Mouse (Mus musculus): ENCODE data around the gene Cog6.

Gene Cog6

DNA sequence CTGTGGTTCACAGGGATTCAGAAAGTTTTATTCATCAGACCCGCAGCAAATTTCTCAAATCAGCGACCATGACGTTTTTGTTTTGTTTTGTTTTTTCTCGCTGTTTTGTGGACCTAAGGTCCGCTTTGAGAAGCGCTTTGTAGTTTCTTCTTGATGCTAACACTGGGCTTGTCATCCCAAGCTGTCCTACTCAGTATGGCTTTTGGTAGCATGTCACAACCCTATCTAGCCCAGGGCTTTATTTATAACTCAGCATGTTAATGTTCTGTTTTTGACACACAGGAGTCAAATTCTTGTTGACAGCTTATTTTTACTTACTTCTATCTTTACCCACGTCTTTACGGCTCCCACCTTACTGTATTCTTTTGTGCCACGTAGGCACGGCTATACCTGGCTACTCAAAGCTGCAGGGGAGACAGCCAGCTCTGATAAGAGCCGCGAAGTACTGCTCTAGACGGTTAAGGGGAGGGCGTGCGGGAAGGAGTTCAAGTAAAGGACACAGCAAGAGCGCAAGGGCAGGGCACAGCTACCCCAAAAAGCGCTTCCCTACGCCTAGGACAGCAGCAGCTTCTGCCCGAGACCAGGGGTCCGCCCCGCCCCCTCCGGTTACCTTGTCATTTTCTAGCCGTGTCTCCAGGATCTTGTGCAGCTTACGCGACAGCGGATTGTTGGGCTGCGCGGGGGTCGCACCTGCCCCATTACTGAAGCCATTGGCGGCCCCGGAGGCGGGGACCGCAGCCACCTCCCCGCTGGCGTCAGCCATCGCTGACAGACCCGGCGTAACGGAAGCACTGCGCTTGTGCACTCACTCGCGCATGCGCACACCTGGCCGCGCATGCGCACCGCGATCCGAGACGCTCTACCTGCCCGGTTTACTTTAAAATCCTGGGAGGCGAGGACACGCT is at the start of gene Cog6:
Gene Cog6 (minus strand): TSS at position 802 of the 905 bp plus-strand sequence.
- DNase-seq (ENCODE audit: low read depth, low spot score), result peak; percentile 84

DNA sequence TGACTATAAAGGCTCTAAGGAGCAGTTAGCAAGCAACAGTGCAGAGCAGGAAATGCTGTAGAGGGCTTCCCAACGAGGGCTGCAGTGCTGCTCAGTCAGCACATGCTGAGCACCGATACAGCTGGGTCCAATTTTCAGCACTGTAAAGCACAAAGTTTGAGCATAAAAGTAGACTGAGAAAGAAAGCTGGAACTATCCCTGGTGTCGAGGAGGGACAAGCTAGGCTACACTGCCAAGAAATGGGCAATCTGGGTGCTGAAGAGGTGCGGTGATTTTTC is 49.0 kb upstream of the Cog6 start:
- DNase-seq (ENCODE audit: low read depth, low spot score), result no peak

DNA sequence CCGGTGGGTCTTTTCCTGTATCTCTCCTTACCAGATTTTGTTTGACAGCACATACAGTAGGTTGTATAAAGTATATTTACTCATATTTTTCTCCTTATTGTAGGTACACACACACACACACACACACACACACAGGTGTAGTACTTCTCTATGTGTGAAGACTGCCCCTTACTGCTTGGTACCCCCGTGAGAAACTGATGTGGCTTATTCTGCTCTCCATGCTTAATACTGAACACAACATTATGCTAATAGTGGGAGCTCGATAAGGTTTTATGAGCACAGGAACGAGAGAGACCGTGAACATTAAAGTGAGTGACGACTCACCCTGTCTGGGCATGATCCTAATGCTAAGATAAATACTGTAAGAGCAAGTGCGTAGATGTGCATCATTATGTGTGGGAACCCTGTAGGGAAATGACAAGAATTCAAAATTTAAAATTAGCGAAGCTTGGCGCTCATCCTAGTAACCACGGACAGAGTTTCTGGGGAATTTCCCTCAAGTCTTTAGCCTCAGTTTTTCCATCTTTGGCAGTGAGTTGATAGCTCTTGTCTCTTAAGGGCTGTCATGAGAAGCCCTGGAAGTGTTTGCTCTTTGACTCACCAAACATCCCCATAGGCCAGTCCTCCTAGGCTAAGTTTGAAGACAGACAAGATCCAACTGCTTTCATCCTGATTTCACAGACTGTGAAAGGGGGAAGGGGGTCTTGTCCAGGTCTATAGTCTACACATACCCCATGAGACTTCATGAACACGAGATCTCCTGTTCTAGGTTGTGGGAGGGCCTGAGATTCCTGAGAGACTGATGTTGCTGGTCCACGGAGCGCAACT is 48.4 kb upstream of the Cog6 start:
- no peak for DNase-seq (ENCODE audit: low read depth, low spot score)

DNA sequence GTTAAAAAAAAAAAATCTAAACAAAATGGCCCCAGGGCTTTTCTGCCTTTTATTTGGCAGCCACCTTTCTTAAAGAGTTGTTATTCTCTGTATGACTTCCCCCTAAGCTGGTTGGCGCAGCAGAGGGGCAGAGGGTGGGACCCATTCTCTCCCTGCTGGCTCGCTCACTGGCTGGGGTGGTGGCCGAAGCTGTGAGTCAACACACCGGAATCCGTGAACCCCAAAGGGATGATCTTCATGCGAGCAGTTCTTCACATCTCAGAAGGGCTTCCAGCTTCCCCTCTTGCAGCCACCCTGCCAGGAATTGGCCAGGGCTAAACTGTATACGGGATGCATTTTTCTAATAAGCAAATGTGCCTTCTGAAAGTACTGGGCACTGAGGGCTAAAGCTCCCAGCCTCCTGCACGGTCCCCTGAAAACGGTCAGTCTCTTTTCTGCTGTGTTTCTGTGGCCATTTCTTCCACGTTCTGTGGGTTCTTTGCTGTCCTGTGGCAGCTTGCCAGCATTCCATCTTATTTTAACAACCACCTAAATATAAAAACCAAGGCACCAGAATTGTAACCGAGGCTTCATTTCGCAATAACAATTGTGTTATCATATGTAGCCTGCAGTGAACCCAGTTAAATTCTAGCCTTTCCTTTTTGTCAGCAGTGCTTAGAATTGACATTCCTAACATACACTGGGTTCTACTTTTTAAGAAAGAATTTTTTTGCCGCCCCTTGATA is 46.5 kb upstream of the Cog6 start:
- no peak for DNase-seq (ENCODE audit: low read depth, low spot score)

DNA sequence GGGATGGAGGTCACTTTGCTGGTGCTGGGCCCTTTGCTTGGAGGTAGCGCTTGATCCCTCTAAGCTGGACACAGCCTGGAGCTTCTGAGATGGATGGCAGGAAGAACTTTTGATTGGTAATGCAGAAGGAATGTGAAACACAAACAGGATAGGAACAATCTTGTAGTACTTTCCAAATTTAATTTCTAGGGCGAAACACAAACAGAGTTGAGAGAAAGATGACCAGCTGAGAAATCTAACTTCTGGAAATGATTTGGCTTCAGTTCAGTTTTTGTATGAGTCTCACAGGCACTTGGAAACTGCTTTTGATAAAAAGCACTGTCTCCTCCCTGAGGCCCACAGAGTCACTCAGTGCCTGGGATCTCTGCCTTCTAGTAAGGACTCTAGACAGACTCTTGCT is 42.9 kb upstream of the Cog6 start:
- DNase-seq (ENCODE audit: low read depth, low spot score), result no peak

DNA sequence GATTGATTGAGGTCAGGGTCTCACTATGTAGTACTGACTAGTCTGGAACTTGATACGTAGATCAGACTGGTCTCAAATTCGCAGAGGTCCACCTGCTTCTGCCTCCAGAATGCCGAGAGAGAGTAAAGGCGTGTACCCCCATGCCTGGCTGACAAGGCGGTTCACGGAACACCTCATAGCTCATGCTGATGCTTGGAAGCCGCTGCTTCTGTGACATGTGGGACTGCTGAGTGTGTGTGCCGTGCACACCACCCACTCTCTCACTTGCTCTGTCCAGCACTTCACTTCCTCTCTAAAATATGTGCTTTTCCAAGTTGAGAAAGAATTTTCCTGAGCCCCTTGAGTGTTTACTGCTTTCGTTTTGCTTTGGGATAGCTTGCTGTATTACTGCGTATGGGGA is 39.4 kb upstream of the Cog6 start:
- DNase-seq (ENCODE audit: low read depth, low spot score), result no peak

DNA sequence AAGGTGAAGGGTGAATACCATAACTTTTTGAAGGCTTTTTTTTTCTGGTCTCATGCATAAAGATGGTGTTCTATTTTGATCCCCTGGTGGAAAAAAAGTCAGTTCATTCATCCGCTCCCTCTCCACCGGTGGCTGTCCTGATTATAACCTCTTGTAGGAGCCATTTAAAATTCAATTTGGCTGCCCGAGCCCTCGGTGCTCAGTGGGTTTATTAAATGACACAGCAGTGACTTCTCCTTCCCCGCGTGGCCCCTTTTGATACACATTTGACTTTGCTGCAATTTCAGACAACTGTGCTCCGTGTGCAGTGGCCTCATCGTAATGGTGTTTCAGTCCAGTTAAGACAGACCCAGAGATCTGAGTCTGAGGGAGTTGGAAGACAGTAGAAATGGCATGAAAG is 35.3 kb upstream of the Cog6 start:
- DNase-seq (ENCODE audit: low read depth, low spot score), result no peak

DNA sequence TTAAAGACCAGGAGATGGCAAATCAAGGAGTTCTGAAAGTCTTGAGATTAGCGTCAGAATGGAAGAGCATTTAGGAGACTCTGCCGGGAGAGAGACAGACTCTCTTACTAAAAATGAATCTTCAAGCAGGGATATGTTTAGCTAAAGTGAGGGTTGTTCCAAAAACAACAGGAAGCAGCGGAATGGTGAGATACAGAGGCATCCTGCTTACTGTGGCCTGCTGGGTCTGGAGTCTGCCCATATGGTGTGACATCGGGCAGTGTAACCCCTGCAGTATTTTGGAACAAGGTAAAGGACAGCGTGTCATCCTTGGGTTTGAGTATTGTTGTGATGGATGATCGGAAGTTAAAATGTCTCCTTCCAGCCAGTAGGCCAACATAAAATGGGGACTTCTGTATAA is 29.3 kb upstream of the Cog6 start:
- DNase-seq (ENCODE audit: low read depth, low spot score), result no peak

DNA sequence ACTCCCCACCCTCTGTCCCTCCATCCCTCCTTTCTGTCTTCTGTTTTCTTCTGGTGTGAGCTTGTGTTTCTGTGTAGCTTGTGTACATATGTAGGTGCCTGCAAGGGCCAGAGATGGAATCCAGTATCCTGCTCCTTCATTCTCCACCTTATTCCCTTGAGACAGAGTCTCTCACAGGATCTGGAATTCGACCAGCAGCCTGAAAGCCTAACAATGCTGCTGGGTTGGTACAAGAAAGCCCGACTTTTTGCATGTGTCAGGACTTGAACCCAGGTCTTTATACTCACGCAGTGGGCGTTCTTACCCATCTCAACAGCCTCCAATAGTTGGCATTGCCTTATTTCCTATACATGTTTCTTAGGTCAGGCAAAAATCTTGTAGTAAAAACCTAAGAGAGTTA is 28.7 kb upstream of the Cog6 start:
- no peak for DNase-seq (ENCODE audit: low read depth, low spot score)

DNA sequence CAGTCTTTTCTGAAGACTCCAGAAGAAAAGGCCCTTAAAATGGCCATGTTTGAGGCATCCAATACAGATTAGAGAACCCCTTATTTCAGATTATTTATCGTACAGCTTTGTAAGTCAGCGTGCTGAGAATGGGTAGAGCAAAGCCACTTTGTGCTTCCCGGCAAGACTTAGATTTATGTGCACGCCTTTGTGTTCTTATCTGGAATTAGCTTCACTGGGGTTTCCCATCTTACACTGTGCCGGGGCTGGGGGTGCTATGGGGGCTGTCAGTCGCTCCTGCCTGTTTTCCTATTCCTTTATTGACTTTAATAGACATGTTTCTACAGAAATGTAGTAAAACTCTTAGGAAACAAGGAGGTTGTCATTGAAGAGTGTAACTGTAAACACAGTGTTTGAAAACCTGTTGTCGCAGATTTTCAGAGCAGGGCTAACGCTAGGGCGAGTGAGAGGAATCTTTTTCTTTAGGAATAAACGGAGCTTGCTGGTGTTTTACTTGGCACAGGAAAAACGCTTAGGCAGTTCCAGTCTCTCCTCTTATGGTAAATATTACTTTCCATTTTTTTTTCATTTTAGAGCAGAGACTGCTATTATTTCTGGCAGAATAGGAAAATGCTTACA is 27.8 kb upstream of the Cog6 start:
- no peak for DNase-seq (ENCODE audit: low read depth, low spot score)

DNA sequence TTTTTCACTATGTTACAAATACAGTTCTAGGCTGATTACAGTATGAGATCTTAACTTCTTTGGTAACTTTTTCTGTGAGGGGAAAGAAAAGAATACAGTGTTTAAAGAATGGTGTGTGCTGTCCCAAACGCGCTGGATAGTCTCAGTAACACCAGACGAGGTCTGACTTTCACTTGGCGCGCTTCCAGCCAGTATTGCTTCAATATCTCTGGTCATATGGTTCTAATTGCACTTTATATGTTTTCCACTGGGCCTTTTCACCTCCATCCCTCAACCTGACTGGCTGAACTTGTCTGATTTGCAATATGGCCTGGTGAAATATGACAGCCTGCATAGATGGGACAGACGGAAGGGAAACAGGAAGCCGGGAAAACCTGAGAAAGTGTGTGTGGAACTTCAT is 27.2 kb upstream of the Cog6 start:
- DNase-seq (ENCODE audit: low read depth, low spot score), result no peak

DNA sequence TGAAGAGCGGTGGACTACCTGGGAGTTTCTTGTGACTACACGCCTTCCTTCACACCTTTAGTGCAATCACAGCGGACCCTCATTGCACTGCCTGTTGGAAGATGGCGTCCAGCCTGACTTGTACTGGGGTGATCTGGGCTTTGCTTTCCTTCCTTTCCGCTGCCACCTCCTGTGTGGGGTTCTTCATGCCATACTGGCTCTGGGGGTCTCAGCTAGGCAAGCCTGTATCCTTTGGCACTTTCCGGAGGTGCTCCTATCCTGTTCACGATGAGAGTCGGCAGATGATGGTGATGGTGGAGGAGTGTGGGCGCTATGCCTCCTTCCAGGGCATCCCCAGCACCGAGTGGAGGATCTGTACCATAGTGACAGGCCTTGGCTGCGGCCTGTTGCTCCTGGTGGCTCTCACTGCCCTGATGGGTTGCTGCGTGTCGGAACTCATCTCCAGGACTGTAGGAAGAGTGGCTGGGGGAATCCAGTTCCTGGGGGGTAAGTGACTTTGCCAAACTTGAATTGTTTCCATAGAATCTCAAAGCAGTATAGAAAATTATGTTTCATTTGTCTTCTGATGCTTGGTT is 26.3 kb upstream of the Cog6 start:
- no peak for DNase-seq (ENCODE audit: low read depth, low spot score)

DNA sequence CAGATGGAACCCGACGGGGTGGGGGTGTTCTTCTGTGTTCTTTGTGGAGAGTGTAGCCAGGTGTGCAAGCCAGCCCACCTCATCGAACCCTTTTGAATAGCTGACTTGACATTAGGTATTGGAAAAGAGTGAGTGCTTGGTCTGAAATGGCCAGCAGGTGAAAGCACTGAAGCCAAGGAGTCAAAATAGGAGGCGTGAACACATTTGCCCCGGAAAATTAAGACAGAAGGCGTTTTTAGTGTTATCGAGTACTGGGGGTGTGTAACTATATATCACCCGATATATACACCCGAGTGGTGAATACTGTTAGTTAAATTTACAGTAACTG is 25.2 kb upstream of the Cog6 start:
- DNase-seq (ENCODE audit: low read depth, low spot score), result no peak

DNA sequence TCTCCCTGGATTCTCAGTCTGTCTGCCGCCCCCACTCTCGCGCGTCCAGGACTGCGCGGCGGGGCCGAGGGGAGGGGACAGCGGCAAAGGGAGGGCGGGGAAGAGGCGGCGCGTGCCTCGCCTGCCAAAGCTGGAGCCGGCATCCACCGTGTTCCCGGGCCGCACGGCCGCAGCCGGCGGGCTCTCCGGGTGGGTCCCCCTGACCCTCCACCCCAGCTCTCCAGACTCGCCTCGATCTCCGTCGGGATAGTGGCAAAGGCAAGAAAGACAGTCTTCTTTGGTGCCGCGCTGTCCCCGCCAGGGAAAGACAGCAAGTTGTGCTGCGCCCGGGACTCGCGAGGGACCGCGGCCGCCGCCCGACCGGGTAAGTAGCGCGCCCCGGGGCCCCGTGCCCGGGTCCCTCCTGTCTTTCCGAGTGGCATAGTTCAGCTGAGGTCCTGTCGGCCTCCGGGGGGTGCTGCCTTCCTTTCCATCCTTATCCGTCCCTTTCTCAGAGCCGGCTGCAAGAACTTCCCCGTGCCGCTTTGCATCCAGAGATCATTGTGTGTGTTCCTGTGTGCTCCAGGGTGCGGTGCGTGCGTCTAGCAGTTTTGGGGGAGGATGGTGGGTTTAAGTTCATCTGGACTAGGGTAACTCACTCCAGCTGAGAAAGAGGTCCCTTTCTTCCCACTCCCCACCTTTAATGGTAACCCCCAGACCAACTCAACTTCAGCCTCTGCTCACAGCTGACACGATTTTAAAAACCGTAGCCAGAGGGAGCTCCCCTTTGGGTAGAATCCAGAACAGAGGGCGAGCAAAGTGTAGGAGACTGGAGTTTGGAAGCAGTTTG is 24.6 kb upstream of the Cog6 start, which contains the start of gene Lhfp:
Gene Lhfp (plus strand): TSS at position 118 of the 829 bp plus-strand sequence.
- DNase-seq (ENCODE audit: low read depth, low spot score), result peak; percentile 26

DNA sequence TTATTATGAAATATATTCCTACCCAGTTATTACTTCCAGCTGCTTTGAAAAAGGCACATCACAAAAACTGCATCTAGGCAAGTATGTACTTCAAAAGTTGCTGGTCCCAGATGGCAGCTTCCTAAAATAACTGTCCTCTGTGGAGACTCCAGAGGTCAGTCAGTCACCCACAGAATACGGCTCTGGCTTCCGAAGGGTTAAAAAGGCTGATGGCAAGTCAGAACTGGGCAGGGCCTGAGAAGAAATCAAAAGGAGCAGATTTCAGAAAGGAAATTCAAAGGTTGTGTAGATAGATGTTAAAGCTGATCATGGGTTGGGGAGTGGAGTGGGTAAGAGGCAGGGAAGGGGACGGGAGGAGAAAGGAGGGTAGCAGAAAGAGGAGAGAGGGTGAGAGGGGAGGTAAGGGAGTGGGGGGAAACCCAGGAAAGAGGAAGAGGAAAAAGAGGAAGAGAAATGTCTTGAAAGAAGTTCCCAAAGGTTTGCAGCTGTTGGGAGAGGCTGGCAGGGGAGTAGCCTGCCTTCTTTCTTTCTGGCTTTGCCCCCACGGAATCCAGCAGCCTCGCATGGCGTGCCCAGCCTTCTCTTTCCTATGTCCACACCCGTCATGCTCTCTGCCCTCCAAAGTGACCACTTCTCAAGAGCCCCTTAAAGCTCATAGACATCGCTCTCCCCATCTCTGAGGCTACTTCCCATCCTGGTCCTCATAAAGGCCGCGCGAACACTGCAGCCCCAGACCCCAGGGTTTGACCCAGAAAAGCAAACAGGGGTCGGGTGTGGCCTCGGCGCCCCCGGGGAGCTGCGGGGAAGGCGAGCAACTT is 23.8 kb upstream of the Cog6 start:
- no peak for DNase-seq (ENCODE audit: low read depth, low spot score)

DNA sequence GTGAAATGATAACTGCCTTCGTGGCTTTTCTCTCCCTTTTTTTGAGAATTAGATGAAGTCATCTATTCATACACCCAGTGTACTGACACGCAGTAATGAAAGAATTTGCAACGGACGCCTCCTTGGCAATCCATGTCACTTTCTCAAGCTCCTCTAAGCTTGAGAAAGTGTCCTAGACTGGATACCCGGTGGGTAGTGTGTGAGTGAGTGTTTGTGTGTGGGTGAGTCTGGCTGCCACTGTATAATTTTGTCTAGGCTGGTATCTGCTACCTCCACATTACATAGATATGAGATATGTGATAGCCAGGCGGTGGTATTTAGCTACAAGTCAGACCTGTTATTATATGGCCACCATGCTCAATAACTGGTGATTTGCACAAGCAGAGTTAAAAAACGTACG is 22.7 kb upstream of the Cog6 start:
- DNase-seq (ENCODE audit: low read depth, low spot score), result no peak

DNA sequence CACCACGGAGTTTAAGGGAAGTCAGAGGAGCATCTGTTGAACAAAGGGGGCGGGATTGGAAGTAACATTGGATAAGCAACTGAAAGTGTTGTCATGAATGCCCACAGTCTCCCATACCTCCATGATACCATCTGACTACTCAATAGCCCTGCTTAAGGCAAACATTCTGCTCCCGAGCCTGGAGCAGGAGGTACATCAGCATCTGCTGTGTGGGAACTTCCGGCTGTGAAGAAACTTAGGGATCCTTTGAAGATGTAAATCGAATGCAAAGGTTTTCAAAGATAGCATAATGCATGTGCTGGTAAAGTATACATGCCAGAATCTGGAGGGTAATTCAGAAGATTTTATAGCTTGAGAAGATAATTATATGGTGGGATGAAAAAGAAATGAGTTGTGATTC is 21.9 kb upstream of the Cog6 start:
- no peak for DNase-seq (ENCODE audit: low read depth, low spot score)

DNA sequence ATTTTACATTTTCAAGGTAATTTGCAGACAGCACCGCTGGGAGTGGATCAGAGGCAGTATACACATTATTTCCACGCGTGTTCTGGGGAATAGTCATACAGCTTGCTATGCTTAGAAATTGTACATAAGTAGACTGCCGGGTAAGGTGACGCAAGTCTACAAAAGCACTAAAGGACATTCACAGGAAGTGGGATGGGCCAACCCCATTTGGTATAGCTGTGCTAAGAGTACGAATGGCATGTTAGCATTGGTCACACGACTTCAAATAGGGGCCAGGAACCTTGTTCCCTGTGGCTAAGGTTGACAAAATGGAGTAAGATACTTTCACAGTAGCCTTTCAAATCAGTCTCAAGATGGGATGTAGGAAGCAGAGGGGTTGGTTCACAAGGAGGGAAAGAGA is 19.9 kb upstream of the Cog6 start:
- no peak for DNase-seq (ENCODE audit: low read depth, low spot score)

DNA sequence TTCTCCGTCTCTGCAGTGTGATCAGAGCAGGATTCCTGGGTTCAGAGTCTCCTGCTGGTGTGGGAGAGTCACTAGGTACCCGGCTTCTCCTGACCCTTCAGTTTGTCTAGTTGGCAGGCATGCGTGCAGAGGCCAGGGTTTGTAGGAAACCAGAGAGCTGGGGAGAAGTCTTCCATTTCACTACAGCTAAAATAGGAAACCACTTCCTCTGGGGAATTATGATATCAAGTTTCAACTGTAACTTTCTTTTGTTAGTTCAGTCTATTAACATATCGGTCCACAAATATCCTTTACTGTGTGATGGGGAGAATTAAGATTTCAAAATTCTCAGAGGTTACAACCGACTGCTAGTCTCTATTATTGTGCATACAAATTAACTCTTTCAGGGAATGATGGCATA is 19.0 kb upstream of the Cog6 start:
- no peak for DNase-seq (ENCODE audit: low read depth, low spot score)

DNA sequence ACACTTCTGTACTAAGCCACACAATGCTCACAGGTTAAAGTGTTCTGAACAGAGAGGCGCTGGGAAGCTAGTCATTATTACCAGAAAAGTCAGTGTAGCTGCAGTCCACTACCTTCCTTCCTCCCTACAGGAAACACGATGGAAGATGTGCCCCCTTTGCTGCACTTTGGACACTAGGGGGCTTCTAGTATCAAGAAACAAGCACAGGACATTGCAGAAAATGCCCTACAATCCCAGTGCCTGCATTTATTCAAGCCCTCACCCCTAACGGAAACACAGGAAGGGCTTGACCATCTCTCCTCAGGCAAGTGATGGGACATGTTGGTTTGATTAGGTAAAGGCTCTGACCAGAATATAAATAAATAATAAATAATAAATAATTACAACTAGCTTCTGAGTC is 16.4 kb upstream of the Cog6 start:
- DNase-seq (ENCODE audit: low read depth, low spot score), result no peak
